Mouse (Mus musculus): ENCODE measurements at regions not wholly inside any gene's neighbourhood (a gene's known extent, or its start where the extent isn't known, plus 50 kb on each side); places are given as distances from the start of the nearest gene placed in this dataset.
"Not testable (repeated sequence)": the region's sequence is repeated elsewhere in the genome, so short reads cannot be mapped to it uniquely, and the experiment has no call there.

- DNase-seq; intact Hi-C loops (cut with DNase I): not testable (repeated sequence)
These were observed 185.9 kb upstream of the Ube2e2 start for GRCm38 (mm10) chr14:19080001-19080400.

GRCm38 (mm10) chr14:19041984-19042760 is 148.1 kb upstream of the Ube2e2 start:
- peak; percentile 26 to 45 for DNase-seq
- intact Hi-C loops (cut with DNase I) = no loop called here

- DNase-seq = no peak
- intact Hi-C loops (cut with DNase I) = no loop called here
These were observed 126.0 kb upstream of the Ube2e2 start for GRCm38 (mm10) chr14:19020102-19020501.

GRCm38 (mm10) chr14:19015406-19015805 is 121.3 kb upstream of the Ube2e2 start:
- intact Hi-C loops (cut with DNase I) = loop anchor here (5.0 kb wide), 1 partner anchor 508 kb away; no protein-coding TSS in a partner anchor

GRCm38 (mm10) chr14:19013558-19013957 is 119.5 kb upstream of the Ube2e2 start:
- DNase-seq; intact Hi-C loops (cut with DNase I): not testable (repeated sequence)

More at GRCm38 (mm10) chr14:19015406-19015805, 121.3 kb upstream of the Ube2e2 start:
- DNase-seq = no peak

GRCm38 (mm10) chr14:18983901-18984300 is 89.8 kb upstream of the Ube2e2 start:
- intact Hi-C loops (cut with DNase I) = no loop called here
- no peak for DNase-seq

- DNase-seq = no peak
- intact Hi-C loops (cut with DNase I) = no loop called here
These were observed 69.8 kb upstream of the Ube2e2 start for GRCm38 (mm10) chr14:18963864-18964263.

GRCm38 (mm10) chr14:18963287-18963686 is 69.2 kb upstream of the Ube2e2 start:
- no peak for DNase-seq
- intact Hi-C loops (cut with DNase I) = no loop called here

Data from heart, postnatal 36 days (tissue).